22 mouse cellular contexts compared by ENCODE assay signal in the genomic region with DNA sequence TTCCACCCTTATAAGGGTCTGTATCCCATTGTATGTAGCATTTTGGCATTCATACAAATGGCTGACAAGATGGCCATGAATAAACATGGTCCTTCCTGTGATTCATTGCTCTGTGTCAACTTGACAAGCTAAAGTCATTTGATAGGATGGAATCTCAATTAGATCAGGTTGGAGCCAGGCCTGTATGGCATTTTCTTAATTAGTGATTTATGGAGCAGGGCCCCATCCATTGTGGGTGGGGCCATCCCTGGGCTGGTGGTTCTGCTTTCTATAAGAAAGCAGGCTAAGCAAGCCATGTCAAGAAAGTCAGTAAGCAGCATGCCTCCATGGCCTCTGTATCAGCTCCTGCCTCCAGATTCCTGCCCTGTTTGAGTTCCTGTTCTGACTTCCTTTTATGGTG.
"Had no signal": no experiment of that assay in that cellular context is flagged by ENCODE, and none has a peak within 500 bp of the region (broad histone marks: within the 10 kb centered on the region; RNA-seq: fewer than 3 reads in every experiment).

No protein-coding gene starts in this region.

- H3K36me3 ChIP-seq: kidney, embryonic 15.5 days; limb, embryonic 12.5 days; limb, embryonic 15.5 days; midbrain, embryonic 10.5 days; midbrain, embryonic 13.5 days; neural tube, embryonic 13.5 days; stomach, embryonic 15.5 days had no signal

- ATAC-seq: liver, postnatal 0 days; midbrain, embryonic 13.5 days; midbrain, embryonic 16.5 days had no signal

- H3K4me2 ChIP-seq: kidney, embryonic 15.5 days; limb, embryonic 12.5 days; limb, embryonic 15.5 days; liver, embryonic 11.5 days; midbrain, embryonic 13.5 days; neural tube, embryonic 13.5 days; stomach, embryonic 15.5 days had no signal

- H3K4me1 ChIP-seq: kidney, embryonic 15.5 days; limb, embryonic 12.5 days; limb, embryonic 15.5 days; midbrain, embryonic 10.5 days; midbrain, embryonic 13.5 days; neural tube, embryonic 13.5 days; stomach, embryonic 15.5 days had no signal

- H3K27me3 ChIP-seq: kidney, embryonic 15.5 days; limb, embryonic 12.5 days; limb, embryonic 15.5 days; midbrain, embryonic 13.5 days; neural tube, embryonic 13.5 days; stomach, embryonic 15.5 days had no signal

- H3K27ac ChIP-seq: kidney, embryonic 15.5 days; left cerebral cortex, adult 2 months; limb, embryonic 12.5 days; limb, embryonic 15.5 days; liver, embryonic 14.5 days; midbrain, embryonic 10.5 days; midbrain, embryonic 13.5 days; neural tube, embryonic 13.5 days; stomach, embryonic 15.5 days had no signal

- H3K9ac ChIP-seq: kidney, embryonic 15.5 days; limb, embryonic 12.5 days; limb, embryonic 15.5 days; liver, embryonic 14.5 days; liver, postnatal 0 days; midbrain, embryonic 13.5 days; neural tube, embryonic 13.5 days; stomach, embryonic 15.5 days had no signal

- H3K4me3 ChIP-seq: kidney, embryonic 15.5 days; left cerebral cortex, adult 2 months; limb, embryonic 12.5 days; limb, embryonic 15.5 days; megakaryocyte, embryonic 14.5 days; midbrain, embryonic 10.5 days; midbrain, embryonic 13.5 days; myocyte; neural tube, embryonic 13.5 days; stomach, embryonic 15.5 days had no signal

- H3K9me3 ChIP-seq: kidney, embryonic 15.5 days; limb, embryonic 12.5 days; limb, embryonic 15.5 days; midbrain, embryonic 10.5 days; midbrain, embryonic 13.5 days; neural tube, embryonic 13.5 days; stomach, embryonic 15.5 days had no signal

- DNase-seq: kidney, adult 8-10 months; kidney, postnatal 10 days; kidney, postnatal 36 days; layer of hippocampus, postnatal 36 days; liver, postnatal 0 days; retina, postnatal 1 day; right cerebral cortex, postnatal 25 days; spleen, adult 18-20 months; thymus, postnatal 25 days had no signal
